Mouse (Mus musculus): ENCODE measurements around the gene Nol12. TPM values are rescaled to one million over a fixed set of nuclear protein-coding genes. Genes with fewer than 3 reads are reported as not detected.
A peak's percentile ranks its signal among the peaks of the same experiment; 100 is the strongest.

The Nol12 gene
- polyA plus RNA-seq, 1 experiment from 2014 or later = 59.9 TPM

DNA sequence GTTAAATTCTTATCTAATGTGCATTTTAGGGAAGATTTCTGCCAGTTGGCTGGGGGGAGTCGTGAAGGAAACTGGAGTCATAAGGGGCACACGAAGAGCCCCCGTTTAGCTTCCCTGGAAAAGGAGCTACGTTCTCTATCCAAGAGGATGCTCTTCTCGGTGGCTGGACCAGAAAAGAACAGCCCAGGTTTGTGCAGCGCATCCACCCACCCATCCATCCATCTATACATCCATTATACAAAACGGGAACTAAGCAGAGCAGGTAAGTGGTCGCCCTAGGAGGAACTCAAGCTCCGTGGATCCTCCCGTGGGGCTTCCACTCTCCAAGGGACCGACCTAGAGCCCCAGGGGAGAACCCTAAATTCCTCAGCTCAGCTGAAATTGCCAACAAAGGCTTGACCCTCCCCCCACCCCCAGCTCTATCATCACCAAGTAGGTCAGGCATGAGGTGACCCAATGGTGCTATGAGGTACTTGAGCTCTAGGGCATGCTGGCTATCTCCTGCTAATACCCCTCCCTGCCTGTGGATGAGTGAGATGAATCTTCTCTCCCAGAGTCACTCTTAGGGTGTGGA, 13.5 kb downstream of the Nol12 start:
- no peak for DNase-seq (ENCODE audit: low spot score)

DNA sequence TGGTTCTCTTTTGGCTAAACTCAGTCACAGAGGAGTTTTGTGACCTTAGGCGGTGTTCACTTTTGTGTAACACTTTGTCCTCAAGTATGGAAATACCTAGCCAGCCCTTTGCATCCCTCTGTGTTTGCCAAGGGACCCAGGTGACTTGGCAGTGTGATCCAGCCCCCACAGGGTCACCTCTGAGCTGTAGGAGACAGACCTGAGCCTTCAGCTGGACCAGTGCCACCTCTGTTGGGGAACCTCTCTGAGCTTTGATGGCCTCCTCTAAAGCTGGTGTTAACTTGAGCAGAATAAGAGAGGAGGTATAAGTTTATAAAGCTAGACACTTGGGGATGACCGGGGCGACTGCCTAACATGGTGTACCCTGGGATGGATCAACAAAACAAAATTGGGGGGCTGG, 14.2 kb downstream of the Nol12 start:
- DNase-seq (ENCODE audit: low spot score) = no peak

DNA sequence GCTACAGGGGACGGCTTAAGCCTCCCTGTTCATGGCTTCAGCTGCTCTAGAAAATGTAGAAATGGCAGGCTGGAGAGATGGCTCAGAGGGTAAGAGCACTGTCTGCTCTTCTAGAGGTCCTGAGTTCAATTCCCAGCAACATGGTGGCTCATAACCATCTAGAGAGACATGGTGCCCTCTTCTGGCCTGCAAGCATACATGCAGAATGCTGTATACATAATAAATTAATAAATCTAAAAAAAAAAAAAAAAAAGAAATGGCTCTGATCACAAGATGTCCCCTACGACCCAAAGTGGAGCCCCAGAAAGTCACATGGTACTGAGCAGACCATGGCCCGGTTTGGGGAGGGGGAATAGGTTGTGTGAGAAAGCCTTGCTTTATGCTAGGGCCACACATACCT, 20.9 kb downstream of the Nol12 start:
- DNase-seq (ENCODE audit: low spot score) = no peak

DNA sequence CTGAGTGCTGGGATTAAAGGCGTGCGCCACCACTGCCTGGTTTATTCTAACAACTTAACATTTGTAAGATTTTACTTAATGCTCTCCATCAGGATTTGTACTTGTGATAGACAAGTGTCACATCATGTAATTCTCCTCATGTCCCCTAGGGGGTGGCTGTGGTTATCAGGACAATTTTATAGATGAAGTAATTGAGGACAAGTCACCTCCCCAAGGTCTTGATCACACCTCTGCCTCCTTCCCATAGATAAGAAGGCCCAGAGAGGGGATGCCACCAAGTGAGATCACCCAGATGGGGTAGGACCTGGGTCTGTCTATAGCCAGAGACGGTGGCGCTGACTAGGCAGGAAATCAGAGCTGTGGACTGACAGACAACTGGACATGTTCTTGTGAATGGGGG, 21.6 kb downstream of the Nol12 start:
- DNase-seq (ENCODE audit: low spot score) = peak; percentile 28

DNA sequence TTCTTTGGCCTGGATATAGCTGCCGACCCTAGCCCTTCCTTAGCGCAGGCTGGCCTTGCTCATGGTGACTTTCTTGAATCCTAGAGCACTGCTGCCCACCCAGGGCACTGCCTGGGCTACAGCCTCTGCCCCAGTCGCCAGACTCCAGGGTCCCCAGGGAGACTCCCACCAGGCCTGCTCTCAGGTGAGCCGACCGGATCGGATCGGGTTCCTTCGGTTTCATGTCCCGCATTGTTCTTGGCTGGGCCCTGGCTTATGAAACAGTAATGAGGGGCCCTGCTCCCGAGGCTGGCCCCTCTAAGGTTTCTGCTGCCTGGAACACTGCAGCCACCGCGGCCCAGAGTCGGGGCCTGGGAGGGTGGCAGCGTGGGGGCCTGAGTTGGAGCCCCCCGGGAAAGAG, 22.3 kb downstream of the Nol12 start:
- DNase-seq (ENCODE audit: low spot score) = no peak

DNA sequence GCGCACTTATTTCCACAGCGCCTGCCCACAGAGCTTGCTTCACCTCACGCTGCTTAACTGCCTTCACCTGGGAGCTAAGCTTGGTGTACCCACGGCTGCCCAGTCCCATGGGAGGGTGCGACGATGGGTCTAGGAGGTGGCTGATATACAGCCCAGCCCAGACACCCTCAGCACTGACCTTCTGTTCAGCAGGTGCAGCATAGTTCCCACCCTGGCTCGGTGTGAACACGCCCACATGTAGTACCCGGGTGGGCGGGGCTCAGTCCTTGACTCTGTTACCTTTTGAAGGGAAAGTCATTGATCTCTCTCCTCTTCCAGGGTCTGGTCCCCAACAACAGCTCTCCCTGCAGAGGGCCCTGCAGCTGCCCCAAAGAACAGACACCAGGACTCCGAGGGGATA, 24.8 kb downstream of the Nol12 start:
- no peak for DNase-seq (ENCODE audit: low spot score)

DNA sequence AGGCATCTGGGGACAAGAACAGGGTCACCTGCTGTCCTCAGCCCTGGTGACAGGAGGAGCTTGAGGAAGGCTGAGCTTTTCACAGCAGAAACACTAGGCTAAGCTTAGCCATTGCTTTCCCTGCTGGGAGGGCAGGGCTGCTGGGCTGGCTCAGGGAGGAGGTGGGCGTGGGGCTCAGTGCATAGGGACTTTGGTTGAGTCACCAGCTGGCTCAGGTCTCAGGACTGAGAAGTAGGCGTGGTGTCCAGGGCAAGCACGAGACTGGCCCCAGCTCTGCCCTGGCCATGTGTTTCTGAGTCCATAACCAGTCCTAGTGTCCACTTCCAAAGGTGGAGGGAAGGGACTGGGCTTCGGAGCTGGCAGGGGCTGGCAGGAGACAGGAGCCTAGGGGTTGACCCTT, 25.4 kb downstream of the Nol12 start:
- no peak for DNase-seq (ENCODE audit: low spot score)

DNA sequence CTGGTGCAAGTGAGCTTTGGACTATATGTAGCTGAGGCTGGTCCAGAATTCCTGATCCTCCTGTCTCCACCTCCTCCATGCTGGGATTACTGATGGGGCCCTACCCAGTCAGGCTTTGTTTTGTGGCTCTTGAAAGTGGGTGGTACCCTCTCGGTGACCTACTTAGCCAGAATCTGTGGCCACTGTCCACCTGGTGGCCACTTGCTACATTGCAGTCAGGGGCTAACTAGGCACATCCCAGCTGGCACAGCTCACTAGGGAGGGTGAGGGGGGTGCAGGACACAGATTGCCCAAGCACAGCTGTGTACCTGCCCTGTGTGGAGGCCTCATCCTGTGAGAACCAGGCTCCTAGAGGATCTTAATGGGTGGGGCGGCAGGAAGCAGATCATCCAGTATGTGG, 28.2 kb downstream of the Nol12 start:
- peak; percentile 76 for DNase-seq (ENCODE audit: low spot score)

DNA sequence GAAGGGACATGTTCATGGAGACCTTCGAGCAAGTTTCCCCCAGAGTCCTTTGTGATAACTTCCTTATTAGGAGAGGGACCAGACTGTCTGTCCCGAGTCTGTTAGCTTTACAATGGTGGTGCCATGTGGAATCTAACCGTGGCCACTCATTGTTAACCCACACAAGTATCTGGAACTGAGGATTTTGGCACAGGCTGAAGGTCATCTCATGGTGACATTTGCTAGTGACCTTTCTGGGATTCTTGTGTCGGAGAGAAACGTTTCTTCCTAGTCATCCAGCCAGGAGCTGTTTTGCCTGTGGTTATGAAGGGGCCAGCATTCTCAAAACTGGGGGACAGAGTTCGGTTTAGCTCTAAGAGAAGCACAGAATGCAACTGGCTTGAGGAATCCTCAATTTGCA, 36.9 kb downstream of the Nol12 start:
- no peak for DNase-seq (ENCODE audit: low spot score)

DNA sequence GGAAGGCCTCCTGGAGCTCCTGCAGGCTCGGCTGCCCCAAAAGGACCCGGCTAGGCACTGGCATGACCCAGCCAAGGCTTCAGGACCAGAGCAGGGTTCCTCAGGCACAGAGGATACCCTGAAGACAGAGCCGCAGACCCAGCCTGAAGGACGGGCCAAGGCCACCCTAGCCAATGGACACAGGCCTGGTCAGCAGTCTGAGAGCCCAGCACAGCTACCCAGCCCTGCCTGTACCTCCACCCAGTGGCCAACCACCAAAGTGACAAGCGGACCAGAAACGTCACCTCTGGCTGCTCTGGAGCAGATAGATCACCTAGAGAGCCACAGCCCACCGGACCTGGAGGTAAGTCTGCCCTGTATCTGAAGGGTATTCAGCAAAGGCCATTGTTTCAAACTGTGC, 39.2 kb downstream of the Nol12 start:
- no peak for DNase-seq (ENCODE audit: low spot score)

DNA sequence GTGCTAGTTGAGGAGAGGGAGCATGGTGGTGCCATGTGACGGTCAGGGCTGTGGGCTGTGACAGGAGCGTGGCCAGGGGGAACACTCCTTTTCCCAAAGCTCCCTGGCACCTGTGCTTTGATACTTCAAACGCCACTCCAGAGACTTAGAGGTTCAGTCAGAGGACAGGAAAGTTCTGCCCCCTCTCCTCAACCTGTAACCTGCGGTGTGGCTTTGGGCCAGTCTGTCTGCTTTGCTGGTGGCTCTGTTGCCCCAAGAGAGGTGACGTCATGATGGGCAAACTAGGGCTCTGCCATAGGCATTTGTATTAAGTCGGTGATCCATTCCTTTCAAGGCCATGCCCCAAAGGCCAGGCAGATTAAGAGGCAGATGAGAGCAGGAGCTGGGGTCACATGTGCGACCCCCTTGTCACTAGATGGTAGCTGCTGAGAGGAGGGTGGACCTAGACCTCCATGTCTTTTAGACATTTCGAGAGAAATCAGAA, 43.0 kb downstream of the Nol12 start:
- DNase-seq (ENCODE audit: low spot score) = no peak

DNA sequence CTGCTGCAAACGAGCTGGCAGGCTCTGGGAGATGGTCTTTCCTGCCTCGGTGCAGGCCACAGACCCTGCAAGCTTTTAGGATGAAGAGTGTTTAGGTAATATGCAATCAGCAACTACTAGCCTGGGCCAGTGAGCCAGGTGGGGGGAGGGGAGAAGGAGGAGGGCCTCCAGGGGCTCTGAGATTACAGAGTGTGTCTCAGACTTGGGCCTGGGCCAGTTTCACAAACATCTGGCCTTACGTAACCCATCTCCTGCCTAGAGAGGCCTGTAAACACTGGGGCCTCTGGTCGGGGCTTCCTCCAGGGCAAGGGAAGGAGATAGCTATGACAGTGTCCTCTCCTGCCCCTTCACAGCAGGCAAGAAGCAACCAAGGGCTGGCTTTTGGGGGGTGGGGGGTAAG, 44.1 kb downstream of the Nol12 start:
- DNase-seq (ENCODE audit: low spot score) = no peak

DNA sequence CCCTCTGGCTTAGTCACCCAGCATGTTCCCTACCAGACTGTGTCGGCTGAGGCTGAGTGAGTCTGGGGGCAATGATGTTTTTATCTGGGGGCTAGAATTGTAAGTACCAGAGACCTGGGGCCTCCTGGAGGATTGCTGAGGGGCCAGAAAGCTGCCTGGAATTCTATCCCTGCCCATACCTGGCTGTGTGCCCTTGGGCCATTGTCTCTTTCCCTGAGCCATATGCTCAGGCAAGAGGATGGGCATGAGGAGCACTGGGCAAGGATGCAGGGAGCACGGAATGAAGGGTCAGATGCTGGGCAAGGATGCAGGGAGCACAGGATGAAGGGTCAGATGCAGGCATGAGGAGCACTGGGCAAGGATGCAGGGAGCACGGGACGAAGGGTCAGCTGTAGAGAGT, 45.4 kb downstream of the Nol12 start:
- DNase-seq (ENCODE audit: low spot score) = no peak

DNA sequence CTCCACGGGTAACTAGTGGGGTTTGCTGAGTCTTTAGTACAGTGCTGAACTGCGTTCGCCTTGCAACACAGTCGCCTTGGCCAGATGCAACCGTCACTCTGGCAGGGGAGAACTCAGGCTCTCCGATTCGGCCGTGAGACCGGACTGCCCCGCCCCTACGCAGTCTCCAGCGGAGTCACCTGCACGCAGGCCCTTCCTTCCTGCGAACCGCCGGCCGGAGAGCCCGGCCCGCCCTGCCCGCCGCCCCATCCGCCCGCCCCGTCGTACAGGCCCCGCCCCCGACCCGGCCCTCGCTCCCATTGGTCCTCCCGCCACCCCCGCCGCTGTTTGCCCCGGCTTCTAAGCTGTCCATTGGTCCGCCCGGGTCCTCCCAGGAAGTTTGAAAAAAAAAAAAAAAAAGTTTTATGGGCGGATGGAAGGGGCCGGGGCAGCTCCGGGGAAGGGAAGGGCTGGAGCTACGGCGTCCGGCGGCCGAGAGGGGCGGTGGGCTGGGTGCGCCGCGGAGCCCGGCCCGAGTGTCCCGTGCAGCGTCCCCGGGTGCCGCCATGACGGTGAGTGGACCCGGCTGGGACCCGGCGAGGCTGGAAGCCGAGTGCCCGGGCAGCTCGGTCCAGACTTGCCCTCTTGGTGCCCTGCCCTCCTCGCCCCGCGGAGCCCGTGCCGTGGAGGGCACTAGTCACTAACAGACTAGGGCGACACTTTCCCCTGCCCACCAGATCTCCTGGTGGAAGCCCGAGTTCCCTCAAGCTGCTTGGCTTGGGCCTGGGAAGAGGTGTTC, 48.1 kb downstream of the Nol12 start:
- peak; percentile 89 for DNase-seq (ENCODE audit: low spot score)

DNA sequence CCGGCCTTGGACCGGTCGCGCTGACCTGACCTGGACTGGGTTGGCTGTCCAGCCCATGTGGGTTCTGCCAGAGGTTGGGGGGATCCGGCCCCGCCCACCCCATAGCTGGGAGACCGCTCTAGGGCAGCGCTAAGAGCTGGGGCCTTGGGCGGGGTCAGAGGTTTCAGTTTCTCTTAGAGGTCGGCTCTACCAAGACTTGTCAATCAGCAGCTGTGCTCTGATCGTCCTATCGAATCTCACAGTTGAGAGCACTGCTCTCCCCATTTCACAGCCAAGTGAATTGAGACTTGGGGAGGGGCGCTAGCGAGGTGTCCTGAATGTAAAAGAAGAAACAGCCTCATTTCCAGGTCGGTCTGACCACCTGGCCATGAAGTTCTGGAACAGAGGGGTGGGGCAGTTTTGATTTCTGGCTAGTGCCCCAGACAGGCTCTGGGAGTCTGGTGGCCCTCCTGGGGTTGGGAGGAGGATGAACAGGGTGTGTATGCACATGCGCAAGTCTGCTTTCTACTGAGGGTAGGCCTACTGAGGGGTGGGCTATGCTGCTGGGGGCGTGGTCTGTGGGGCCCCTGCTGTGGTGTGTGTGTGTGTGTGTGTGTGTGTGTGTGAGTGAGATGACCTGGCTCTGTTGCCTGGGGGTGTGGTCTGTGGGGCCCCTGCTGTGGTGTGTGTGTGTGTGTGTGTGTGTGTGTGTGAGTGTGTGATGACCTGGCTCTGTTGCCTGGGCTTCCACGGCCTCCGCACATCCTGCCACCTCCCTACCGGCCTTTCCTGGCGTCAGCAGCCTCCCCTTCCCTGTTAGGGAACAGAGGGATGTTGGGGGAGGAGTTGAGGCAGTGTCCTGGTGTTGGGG, 48.9 kb downstream of the Nol12 start:
- DNase-seq (ENCODE audit: low spot score) = peak; percentile 49

DNA sequence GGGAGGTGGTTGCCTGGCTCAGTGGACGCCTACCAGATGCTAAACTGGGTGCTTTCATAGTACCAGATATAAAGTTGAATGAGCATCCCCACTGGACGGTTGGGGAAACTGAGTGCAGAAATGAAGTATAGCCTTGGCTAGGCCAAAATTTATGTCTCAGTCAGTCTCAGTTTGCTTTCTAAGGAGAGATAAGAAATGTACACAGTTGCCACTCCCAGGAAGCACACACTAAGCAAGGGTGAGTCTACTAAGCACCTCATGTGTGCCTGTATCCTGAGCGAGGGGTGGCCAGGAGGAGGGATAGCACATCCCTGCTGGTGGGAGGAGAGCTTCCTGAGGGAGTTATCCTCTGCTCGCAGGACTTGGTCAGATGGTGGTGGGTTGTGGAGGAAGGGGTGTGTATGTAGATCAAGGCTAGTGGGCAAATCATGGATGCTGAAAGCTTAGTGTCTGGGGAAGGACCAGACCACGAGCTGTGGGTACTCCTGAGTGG, 49.6 kb downstream of the Nol12 start:
- DNase-seq (ENCODE audit: low spot score) = no peak

DNA sequence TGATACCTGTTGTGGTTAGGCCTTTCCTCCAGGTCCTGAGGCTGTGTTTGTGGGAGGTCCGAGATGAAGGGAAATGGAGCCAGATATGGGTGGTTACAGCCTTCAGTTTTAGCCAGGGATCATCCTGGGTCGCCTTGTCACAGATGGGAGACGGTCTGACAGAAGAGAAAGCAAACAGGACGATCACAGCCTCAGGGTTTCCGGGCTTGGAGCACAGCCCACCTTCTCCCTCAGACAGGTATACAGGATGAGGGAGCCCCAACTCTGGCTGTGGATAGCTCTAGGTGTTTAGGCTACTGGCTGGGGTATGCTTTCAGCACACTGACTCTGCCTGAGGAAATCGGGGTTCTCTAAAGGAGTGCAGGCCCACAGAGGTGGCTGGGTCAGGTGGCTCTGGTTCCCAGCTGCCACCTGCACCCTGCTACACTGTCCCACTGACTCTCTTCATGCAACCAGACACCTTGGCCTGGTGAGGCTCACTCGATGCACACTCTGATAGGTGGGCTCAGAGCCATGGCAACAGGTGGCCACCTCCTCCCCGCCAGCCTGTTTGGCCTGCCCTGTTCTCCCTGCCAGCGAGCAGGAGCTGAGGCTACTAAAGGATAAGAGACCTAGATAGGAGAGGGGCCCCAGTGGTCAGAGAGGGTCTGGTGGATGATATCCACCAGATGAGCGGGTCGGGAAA, 51.9 kb downstream of the Nol12 start:
- no peak for DNase-seq (ENCODE audit: low spot score)

DNA sequence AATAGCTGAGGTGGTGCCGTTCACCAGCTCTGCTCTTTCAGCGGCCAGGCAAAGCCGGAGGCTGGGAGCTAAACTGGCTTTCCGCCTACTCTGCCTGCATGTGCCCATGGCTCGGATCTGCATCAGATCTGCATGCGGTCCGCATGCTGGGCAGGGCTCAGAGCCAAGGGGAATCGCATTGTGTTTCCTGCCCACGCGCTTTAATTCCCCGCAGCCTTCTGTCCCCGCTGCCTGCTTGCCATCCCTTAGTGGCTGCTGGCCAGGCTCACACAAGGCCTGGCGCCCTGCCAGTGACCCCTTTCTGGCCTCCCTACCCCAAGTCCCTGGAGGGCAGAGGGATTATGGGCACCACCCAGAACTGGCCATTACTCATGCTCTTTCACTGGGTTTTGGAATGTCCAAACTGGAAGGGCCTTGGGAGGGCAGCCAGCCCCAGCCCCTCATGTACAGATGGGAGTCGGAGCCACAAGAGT, 53.8 kb downstream of the Nol12 start:
- no peak for DNase-seq (ENCODE audit: low spot score)

DNA sequence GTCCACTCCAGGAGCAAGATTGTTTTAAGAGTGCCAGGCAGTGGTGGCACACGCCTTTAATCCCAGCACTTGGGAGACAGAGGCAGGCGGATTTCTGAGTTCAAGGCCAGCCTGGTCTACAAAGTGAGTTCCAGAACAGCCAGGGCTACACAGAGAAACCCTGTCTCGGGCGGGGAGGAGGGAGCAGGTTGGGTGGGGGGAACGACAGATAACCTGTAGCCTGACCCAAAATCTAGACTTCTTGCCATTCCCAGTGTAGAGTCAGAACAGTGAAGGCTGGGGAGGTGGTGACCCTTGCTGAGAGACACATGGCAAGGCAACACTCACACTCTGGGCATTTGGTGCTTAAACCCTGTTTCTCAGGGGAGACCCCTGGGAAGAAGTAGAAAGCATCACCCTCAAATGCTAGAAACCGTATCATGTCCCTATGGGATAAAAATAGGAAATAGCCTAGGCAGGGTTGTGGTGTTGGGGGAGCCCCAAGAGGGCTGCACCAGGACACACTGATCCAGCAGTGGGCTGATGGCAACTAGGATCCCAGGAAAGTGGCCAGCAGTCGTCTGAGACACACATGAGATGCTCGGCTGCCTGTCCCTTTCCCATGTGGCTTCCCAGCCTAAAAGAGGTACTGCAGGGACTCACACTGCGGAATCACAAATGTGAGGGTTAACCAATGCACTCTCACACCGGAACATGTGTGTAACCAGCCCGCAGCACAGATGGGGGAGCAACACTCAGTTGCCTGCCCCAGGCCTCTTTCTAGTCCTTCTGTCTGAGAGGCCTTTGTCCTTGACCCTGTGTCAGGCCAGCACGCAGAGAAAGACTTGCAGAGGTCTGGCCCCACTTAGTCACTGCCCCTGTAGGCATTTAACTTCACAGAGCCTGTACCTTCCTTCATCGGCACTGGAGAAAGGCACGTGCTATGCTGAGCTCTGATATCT, 54.7 kb downstream of the Nol12 start:
- DNase-seq (ENCODE audit: low spot score) = no peak

DNA sequence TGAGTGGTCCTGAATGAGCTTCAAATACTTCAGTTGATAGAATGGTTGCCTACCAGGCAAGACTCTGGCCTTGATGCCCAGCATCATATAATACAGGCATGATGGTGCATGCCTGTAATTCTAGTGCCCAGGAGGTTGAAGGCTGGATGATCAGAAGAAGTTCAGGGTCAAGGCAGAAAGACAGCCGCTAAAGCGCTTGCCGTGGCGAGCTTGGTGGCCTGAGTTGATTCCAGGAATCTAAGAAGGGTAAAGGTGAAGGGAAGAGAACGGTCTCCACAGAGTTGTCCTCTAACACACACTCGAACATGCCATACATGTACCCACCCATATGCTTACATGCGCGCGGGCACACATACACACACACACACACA, 55.3 kb downstream of the Nol12 start:
- no peak for DNase-seq (ENCODE audit: low spot score)

All from thymus, postnatal 0 days (tissue).